Mouse (Mus musculus): ENCODE results near the gene Gm21887.
"Not testable (repeated sequence)": the region's sequence is repeated elsewhere in the genome, so short reads cannot be mapped to it uniquely, and the experiment has no call there.

Gene Gm21887

DNA sequence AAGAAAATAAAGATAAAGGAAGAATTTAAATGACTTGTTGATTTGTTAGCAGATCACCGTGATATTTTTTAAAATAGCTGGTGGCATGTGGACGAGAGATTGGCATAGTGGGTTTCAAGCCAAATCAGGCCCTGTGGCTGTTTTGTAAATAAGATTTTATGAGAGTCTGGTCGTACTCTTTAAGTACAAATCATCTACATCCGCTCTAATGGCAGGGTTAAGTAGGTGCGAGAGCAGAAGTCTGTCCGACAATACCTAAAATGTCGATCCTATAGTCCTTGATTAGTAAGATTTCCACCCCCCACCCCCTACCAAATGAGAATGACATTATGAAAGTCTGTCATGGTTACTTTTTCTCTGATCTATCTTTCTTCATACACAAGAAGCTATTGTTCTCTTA, 25.1 kb upstream of the Gm21887 start:
- not testable (repeated sequence) for DNase-seq (ENCODE audit: low read depth)

DNA sequence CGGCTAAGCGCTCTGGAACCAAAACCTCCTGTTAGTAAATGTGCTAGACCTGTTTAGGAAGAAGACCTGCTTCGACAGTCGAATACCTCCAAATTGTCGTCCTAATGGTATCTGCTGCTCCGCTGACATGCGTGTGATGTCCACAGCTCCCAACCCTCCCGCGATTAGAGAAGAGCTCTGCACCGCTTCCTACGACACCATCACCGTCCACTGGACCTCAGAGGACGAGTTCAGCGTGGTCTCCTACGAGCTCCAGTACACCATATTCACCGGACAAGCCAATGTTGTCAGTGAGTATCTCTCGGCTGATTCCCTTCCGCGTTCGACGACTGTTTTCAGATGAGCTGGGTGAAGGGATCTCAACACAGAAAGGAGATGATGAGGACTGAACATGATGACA, 24.6 kb upstream of the Gm21887 start:
- not testable (repeated sequence) for DNase-seq (ENCODE audit: low read depth)

DNA sequence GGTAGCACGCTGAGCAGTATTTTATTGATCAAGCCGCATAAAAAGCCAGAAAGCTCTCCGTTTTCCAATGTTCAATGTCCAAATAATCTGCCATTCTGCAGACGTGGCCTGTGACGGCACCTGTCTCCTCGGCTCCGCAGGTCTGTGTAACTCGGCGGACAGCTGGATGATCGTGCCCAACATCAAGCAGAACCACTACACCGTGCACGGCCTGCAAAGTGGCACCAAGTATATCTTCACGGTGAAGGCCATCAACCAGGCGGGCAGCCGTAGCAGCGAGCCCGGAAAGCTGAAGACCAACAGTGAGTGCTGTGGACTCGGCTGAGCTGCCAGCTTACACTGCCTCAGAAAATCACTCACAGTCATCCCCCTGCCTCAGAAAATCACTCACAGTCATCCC, 23.7 kb upstream of the Gm21887 start:
- peak; percentile 61 for DNase-seq (ENCODE audit: low read depth)

DNA sequence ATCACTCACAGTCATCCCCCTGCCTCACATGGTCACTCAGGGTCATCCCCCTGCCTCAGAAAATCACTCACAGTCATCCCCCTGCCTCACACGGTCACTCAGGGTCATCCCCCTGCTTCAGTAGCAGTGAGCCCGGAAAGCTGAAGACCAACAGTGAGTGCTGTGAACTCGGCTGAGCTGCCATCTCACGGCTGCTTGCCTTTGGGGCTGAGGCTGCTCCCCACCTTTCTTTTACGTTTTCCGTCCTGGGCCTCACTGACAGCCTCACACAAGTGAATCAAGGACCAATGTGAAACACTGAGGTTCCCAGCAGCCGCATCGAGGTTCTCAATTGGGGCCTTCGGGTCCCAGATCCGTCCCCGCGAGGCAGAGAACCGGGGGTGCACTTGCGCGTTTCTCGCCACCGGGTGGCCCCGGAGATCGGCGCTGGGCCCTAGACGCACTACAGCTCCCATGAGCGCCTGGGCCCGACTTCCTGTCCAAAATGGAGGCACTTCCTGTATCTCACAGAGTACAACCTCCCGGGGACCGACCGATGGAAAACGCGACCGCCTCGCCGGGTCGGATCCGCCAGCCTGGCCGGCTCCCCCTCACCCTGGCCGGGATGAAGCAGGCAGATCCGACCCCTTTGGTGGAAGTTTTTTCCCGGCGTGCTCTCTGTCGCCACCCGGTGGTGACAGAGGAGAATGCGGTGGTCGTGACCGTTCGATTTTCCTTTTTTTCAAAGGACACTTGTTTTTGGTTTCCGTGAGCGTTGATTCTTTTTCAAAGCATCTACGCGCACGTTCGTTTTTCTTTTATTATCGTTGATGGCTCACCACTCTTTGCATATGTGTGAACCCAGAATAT, 22.7 kb upstream of the Gm21887 start:
- peak; percentile 97 for DNase-seq (ENCODE audit: low read depth)

DNA sequence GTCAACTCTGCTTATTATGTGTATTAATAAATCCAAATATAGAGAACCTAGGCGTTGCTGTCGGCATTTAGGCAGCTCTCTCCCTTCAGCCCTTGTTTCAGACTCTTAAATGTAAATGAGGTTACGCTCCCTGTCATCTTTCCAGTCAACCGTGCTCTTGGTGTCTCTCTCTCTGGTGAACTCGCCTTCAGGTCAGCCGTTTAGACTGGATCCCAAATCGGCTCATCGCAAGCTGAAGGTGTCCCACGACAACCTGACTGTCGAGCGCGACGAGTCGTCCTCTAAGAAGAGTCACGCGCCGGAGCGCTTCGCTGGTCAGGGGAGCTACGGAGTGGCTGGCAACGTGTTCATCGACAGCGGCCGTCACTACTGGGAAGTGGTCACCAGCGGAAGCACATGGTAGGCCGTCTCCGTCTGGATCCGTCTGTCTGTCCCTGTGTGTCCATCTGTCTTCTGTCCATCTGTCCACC, 22.1 kb upstream of the Gm21887 start:
- not testable (repeated sequence) for DNase-seq (ENCODE audit: low read depth)

DNA sequence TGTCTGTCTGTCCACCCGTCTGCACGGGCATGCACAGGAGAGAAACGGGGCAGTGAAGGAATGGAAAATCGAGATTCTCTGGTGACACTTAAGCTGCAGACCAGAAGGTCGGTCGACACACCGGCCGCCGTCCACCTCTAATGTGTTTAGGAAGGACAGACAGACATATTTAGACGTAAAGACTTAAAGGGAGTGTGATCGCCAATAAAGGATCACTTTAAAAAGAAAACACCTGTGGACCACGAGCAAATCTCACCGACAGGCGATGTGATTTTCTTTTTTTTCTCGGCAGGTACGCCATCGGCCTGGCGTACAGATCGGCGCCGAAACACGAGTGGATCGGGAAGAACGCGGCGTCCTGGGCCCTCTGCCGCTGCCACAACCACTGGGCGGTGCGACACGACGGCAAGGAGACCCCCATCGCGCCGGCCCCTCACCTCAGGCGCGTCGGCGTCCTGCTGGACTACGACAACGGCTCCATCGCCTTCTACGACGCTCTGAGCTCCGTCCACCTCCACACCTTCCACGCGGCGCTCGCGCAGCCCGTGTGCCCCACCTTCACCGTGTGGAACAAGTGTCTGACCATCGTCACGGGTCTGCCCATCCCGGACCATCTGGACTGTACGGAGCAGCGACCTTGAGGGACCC, 20.8 kb upstream of the Gm21887 start:
- peak; percentile 69 for DNase-seq (ENCODE audit: low read depth)

DNA sequence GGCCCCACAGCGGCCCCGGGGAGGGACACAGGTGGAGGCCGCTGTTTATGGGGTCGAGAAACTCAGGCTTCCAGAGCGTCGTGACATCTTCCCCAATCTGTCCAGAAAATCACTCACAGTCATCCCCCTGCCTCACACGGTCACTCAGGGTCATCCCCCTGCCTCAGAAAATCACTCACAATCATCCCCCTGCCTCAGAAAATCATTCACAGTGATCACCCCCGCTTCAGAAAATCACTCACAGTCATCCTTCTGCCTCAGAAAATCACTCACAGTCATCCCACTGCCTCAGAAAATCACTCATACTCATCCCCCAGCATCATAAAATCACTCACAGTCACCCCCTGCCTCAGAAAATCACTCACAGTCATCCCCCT, 20.3 kb upstream of the Gm21887 start:
- DNase-seq (ENCODE audit: low read depth) = not testable (repeated sequence)

DNA sequence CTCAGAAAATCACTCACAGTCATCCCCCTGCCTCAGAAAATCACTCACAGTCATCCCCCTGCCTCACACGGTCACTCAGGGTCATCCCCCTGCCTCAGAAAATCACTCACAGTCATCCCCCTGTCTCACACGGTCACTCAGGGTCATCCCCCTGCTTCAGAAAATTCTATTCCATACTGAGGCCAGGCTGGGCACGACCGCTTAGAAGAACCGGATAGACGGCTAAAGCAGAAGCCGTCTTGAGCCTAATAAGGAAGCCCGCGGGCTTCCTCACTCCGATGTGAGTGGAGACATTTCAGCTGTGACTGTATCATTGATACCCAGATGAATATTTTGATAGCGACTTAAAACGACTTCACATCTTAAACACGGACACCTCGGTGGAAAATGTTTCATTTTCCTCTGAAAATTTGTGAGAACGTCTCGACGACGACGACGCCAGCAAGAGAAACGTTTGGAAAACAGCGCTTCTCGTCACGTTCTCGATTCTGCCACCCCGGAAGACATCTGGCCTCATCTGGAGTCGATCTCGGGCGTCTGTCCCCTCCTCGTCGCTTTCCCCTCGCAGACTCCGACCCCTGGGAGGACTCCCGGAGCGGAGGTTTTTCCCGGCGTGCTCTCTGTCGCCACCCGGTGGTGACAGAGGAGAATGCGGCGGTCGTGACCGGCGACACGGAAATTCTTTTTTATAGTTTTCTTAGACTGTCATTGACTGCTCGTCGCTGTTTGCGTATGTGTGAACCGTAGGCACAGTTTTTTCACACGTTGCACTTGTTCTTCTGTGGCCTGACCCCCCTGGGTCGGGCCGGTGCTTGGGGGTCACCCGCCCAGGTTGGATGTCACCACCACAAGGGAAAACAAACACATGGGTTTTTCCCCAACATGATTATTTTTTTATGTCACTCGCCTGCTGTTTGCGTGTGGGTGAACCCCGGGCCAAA, 19.5 kb upstream of the Gm21887 start:
- DNase-seq (ENCODE audit: low read depth) = peak; percentile 97

DNA sequence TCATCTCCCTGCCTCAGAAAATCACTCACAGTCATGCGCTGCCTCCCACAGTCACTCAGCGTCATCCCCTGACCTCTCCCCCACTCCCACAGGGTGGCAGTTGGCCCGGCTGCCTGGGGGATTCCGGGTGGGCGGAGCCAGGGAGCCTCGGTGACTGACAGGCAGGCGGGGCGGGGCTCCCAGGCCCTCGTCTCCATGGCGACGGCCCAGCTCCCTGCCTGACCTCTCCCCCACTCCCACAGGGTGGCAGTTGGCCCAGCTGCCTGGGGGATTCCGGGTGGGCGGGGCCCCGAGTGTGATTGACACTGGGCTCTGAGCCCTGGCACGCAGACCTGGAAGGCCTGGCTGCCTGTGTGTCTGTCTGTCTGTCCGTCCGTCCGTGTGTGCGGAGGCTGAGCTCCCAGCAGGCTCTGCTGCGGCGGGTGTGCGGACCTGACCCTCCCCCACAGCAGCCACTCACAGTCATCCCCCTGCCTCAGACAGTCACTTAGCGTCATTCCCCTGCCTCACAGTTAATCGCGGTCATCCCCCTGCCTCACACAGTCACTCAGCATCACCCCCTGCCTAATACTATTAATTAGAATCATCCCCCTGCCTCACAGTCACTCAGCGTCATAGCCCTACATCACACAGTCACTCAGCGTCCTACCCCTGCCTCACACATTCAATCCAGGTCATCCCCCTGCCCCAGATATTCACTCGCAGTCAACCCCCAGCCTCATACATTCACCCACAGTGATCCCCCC, 18.2 kb upstream of the Gm21887 start:
- DNase-seq (ENCODE audit: low read depth) = peak; percentile 100

DNA sequence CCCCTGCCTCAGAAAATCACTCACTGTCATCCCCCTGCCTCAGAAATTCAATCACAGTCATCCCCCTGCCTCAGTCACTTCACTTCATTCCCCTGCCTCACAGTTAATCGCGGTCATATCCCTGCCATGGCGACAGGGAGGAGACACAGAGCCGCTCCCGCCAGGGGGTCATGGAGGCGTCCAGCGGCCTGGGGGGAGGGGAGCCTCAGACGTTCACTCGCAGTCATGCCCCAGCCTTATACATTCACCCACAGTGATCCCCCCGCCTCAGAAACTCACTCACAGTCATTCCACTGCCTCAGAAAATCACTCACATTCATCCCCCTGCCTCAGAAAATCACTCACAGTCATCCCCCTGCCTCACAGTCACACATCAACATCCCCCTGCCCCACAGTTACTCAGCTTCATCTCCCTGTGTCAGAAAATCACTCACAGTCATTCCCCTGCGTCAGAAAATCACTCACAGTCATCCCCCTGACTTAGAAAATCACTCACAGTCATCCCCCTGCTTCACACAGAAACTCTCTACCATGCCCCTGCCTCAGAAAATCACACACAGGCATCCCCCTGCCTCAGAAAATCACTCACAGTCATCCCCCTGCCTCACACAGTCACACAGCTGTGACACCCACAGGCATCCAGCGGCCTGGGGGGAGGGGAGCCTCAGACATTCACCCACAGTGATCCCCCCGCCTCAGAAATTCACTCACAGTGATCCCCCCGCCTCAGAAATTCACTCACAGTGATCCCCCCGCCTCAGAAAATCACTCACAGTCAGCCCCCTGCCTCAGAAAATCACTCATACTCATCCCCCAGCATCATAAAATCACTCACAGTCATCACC, 17.2 kb upstream of the Gm21887 start:
- DNase-seq (ENCODE audit: low read depth) = peak; percentile 69

DNA sequence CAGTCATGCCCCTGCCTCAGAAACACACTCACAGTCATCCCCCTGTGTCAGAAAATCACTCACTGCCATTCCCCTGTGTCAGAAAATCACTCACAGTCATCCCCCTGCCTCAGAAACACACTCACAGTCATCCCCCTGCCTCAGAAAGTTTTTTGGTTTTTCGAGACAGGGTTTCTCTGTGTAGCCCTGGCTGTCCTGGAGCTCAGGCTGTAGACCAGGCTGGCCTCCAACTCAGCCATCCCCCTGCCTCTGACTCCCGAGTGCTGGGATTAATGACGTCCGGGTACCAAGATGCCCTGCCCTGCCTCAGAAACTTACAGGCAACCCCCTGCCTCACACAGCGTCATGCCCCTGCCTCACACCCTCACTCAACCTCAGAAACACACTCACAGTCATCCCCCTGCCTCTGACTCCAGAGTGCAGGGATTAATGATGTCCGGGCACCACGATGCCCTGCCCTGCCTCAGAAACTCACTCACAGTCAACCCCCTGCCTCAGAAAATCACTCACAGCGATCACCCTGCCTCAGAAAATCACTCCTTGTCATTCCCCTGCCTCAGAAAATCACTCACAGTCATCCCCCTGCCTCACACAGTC, 16.4 kb upstream of the Gm21887 start:
- peak; percentile 75 for DNase-seq (ENCODE audit: low read depth)

DNA sequence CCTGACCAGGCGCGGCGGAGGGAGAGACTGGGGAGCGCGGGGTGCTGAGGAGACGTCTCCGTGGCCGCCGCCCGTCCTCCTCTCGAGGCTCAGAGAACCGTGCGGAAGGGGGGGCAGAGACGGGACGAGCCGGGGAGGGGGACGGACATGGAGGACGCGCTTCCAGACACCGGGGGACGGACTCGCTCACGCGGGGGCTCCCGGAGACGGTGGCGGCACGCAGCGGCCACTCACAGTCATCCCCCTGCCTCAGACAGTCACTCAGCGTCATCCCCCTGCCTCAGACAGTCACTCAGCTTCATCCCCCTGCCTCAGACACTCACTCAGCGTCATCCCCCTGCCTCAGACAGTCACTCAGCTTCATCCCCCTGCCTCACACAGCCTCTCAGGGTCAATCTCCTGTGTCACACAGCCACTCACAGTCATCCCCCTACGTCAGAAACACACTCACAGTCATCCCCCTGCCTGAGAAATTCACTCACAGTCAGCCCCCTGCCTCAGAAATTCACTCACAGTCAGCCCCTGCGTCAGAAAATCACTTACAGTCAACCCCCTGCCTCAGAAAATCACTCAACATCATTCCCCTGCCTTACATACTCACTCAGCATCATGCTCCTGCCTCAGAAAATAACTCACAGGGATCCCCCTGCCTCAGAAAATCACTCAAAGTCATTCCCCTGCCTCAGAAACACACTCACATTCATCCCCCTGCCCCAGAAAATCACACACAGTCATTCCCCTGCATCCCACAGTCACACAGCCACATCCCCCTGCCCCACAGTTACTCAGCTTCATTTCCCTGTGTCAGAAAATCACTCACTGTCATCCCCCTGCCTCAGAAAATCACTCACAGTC, 15.2 kb upstream of the Gm21887 start:
- DNase-seq (ENCODE audit: low read depth) = peak; percentile 78

DNA sequence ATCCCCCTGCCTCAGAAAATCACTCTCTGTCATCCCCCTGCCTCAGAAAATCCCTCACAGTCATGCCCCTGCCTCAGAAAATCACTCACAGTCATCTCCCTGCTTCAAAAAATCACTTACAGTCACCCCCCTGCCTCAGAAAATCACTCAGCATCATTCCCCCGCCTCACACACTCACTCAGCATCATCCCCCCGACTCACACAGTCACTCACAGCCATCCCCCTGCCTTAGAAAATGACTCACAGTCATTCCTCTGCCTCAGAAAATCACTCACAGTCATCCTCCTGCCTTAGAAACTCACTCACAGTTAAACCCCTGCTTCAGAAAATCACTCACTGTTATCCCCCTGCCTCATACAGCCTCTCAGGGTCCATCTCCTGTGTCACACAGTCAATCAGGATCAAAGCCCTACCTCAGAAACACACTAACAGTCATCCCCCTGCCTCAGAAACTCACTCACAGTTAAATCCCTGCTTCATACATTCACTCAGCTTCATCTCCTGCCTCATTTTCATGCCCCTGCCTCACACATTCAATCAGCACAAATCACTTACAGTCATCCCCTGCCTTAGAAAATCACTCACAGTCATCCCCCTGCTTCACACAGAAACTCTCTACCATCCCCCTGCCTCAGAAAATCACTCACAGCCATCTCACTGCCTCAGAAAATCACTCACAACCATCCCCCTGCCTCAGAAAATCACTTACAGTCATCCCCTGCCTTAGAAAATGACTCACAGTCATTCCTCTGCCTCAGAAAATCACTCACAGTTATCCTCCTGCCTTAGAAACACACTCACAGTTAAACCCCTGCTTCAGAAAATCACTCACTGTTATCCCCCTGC, 14.4 kb upstream of the Gm21887 start:
- DNase-seq (ENCODE audit: low read depth) = peak; percentile 79

DNA sequence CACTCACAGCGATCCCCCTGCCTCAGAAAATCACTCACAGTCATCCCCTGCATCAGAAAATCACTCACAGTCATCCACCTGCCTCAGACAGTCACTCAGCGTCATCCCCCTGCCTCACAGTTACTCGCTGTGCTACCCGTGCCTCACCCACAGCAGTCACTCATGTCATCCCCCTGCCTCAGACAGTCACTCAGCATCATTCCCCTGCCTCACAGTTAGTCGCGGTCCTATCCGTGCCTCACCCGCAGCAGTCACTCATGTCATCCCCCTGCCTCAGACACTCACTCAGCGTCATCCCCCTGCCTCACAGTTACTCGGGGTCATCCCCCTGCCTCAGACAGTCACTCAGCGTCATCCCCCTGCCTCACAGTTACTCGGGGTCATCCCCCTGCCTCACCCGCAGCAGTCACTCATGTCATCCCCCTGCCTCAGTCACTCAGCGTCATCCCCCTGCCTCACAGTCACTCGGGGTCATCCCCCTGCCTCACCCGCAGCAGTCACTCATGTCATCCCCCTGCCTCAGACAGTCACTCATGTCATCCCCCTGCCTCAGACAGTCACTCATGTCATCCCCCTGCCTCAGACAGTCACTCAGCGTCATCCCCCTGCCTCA, 13.4 kb upstream of the Gm21887 start:
- DNase-seq (ENCODE audit: low read depth) = peak; percentile 82

DNA sequence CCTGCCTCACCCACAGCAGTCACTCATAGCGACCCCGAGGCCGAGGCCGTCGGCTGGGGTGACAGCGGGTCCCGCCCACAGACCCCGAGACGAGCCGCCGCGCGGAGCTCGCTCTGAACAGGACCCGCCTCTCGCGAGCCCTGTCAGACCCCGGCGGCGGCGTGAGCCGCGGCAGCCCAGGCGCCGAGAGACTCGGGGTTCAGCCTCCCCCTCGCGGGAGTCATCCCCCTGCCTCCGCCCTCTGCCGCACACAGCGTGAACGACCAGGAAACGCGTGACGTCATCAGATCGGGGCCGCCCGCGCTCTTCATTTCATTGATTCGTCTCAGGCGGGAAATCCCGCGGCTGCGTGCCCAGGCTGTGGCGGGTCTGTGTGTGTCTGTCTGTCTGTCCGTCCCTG, 12.5 kb upstream of the Gm21887 start:
- peak; percentile 100 for DNase-seq (ENCODE audit: low read depth)

DNA sequence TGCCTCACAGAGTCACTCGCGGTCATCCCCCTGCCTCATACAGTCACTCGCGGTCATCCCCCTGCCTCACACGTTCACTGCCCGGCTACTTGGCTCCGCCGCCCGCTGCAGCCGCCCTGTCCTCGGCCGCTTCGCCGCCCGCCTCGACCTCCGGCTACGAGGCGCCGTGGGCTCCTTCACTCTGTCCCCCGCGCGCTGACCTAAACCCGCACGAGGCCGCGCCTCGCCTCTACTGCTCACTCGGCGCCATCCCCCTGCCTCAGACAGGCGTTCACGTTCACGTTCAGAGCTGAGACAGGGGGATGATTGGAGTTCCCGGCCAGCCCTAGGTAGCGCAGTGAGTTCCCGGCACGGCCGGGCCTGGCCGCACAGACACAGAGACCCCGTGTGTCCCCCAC, 12.0 kb upstream of the Gm21887 start:
- not testable (repeated sequence) for DNase-seq (ENCODE audit: low read depth)

DNA sequence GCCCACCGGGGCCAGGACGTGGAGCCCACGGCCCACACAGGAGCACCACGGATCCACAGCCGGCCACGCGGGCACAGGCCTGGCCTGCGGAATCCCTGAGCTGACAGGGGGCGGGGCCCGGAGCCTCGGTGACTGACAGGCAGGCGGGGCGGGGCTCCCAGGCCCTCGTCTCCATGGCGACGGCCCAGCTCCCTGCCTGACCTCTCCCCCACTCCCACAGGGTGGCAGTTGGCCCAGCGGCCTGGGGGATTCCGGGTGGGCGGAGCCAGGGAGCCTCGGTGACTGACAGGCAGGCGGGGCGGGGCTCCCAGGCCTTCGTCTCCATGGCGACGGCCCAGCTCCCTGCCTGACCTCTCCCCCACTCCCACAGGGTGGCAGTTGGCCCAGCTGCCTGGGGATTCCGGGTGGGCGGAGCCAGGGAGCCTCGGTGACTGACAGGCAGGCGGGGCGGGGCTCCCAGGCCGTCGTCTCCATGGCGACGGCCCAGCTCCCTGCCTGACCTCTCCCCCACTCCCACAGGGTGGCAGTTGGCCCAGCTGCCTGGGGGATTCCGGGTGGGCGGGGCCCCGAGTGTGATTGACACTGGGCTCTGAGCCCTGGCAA, 11.5 kb upstream of the Gm21887 start:
- peak; percentile 100 for DNase-seq (ENCODE audit: low read depth)
